Mouse (Mus musculus) liver, embryonic 16.5 days (tissue): Measurements from ENCODE around the gene Pif1. TPM values are rescaled to one million over a fixed set of nuclear protein-coding genes. Genes with fewer than 3 reads are reported as not detected.
A peak's percentile ranks its signal among the peaks of the same experiment; 100 is the strongest.

Source experiments
- ATAC-seq: fragments of 200-750 bp; cut with Nextera tagmentation; 2 replicates; pipeline ENCODE4 v1.8.0; 2017; ENCODE audit warnings: low read depth, mild to moderate bottlenecking, moderate number of reproducible peaks, moderate library complexity
- H3K27ac ChIP-seq: fragments of 300-500 bp; sonication (generic); 2 replicates; pipeline ENCODE4 v1.5.1; 2014; ENCODE audit warnings: mild to moderate bottlenecking, low read length
- H3K27me3 ChIP-seq: fragments of 300-500 bp; sonication (generic); 2 replicates; pipeline ENCODE4 v1.6.1; 2014; ENCODE audit warnings: low read depth, low read length, mixed read lengths; ENCODE audit not compliant: control insufficient read depth, insufficient read depth
- H3K36me3 ChIP-seq: fragments of 300-500 bp; sonication (generic); 2 replicates; pipeline ENCODE4 v1.6.1; 2014; ENCODE audit warnings: mild to moderate bottlenecking; ENCODE audit not compliant: control insufficient read depth, insufficient read depth
- H3K4me1 ChIP-seq: fragments of 300-500 bp; sonication (generic); 2 replicates; pipeline ENCODE4 v1.6.1; 2014; ENCODE audit warnings: low read depth, low read length, mixed read lengths; ENCODE audit not compliant: control insufficient read depth
- H3K4me2 ChIP-seq: fragments of 300-500 bp; sonication (generic); 2 replicates; pipeline ENCODE4 v1.6.1; 2014; ENCODE audit warnings: low read depth, low read length, mixed read lengths
- H3K4me3 ChIP-seq: fragments of 300-500 bp; sonication (generic); 2 replicates; pipeline ENCODE4 v1.5.1; 2014; ENCODE audit warnings: low read depth, mild to moderate bottlenecking, low read length
- H3K9ac ChIP-seq: fragments of 300-500 bp; sonication (generic); 2 replicates; pipeline ENCODE4 v1.6.1; 2014; ENCODE audit warnings: low read depth, low read length
- H3K9me3 ChIP-seq: fragments of 300-500 bp; sonication (generic); replicated peaks from 2 replicates; pipeline ENCODE4 v1.6.1; 2016; ENCODE audit warnings: low read length; ENCODE audit not compliant: control insufficient read depth
- WGBS: fragments of 180-500 bp; shearing (Covaris S2); extraction: QIAGEN DNeasy Blood & Tissue Kit; methylation state at CpG from one replicate; pipeline ENCODE4 v1.1.7; 2014; ENCODE audit not compliant: insufficient replicate concordance; 5-methylcytosine and 5-hydroxymethylcytosine counted together
- polyA plus RNA-seq: library from polyadenylated mRNA; unstranded; fragments of >200 nt; fragmentation: Nextera tagmentation; extraction: Ambion mirVana; gene quantifications from 2 replicates; pipeline ENCODE4 v1.2.1, GENCODE M21; 2015

Pif1 gene
- polyA plus RNA-seq, 1 experiment from 2014 or later, result 9.6 TPM

GRCm38 (mm10) chr9:65621666-65622065, 34.7 kb downstream of the Pif1 start:
- H3K9ac ChIP-seq, result no peak overlapping the region
- H3K9me3 ChIP-seq, result no peaks in the 10 kb centered on the region
- ATAC-seq, result no peak
- H3K36me3 ChIP-seq, result no peaks in the 10 kb centered on the region
- H3K27me3 ChIP-seq, result peaks cover 8% of the 10 kb centered on the region
- no peaks in the 10 kb centered on the region for H3K4me1 ChIP-seq
- H3K4me2 ChIP-seq, result no peak overlapping the region
- no peak overlapping the region for H3K27ac ChIP-seq
- 52% methylated on average over 2 of the region's 2 CpGs for WGBS
- H3K4me3 ChIP-seq, result no peak overlapping the region

- H3K27ac ChIP-seq, result no peak overlapping the region
- no peak for ATAC-seq
- H3K36me3 ChIP-seq, result no peaks in the 10 kb centered on the region
- no peaks in the 10 kb centered on the region for H3K9me3 ChIP-seq
- peaks cover 17% of the 10 kb centered on the region for H3K27me3 ChIP-seq
- no peak overlapping the region for H3K9ac ChIP-seq
- no peak overlapping the region for H3K4me3 ChIP-seq
- 32% methylated on average over 5 of the region's 5 CpGs for WGBS
- no peaks in the 10 kb centered on the region for H3K4me1 ChIP-seq
- no peak overlapping the region for H3K4me2 ChIP-seq
Measured at GRCm38 (mm10) chr9:65622826-65623225, 35.9 kb downstream of the Pif1 start.

GRCm38 (mm10) chr9:65624266-65624665, 37.3 kb downstream of the Pif1 start:
- Histone ChIP-seq H3K4me1 (peaks cover 3% of the 10 kb centered on the region), H3K4me3 (no peak overlapping the region), H3K27ac (no peak overlapping the region), H3K4me2 (no peak overlapping the region), H3K27me3 (peaks cover 29% of the 10 kb centered on the region), H3K36me3 (no peaks in the 10 kb centered on the region), H3K9me3 (no peaks in the 10 kb centered on the region), H3K9ac (no peak overlapping the region)
- ATAC-seq, result no peak
- WGBS, result 40% methylated on average over 2 of the region's 2 CpGs

GRCm38 (mm10) chr9:65629025-65629766, 42.2 kb downstream of the Pif1 start, which contains the start of gene Rbpms2:
Rbpms2 (plus strand) TSS chr9:65629648.
- no peak for ATAC-seq
- Histone ChIP-seq H3K9me3 (no peaks in the 10 kb centered on the region), H3K4me2 (peak within 1 kb of the TSS; percentile 73), H3K27me3 (peaks cover 73% of the 10 kb centered on the region), H3K9ac (peak within 1 kb of the TSS; percentile 31), H3K4me3 (peak within 1 kb of the TSS; percentile 55), H3K4me1 (peaks cover 5% of the 10 kb centered on the region), H3K36me3 (no peaks in the 10 kb centered on the region), H3K27ac (peak within 1 kb of the TSS; percentile 31; the same call in 1 of the 2 replicates)
- 3% methylated on average over 37 of the region's 40 CpGs for WGBS

GRCm38 (mm10) chr9:65629767-65630630, 43.0 kb downstream of the Pif1 start:
- Histone ChIP-seq H3K9me3 (no peaks in the 10 kb centered on the region), H3K4me1 (peaks cover 5% of the 10 kb centered on the region), H3K27me3 (peaks cover 73% of the 10 kb centered on the region), H3K36me3 (no peaks in the 10 kb centered on the region), H3K27ac (peak overlapping the region; percentile 31; the same call in 1 of the 2 replicates), H3K9ac (peak overlapping the region; percentile 31), H3K4me2 (peak overlapping the region; percentile 73), H3K4me3 (peak overlapping the region; percentile 55)
- ATAC-seq, result peak; percentile 87
- under 1% methylated on average over 56 of the region's 83 CpGs for WGBS

GRCm38 (mm10) chr9:65630631-65631353, 43.8 kb downstream of the Pif1 start:
- Histone ChIP-seq H3K9ac (peak overlapping the region; percentile 22), H3K27ac (peak overlapping the region; percentile 31; the same call in 1 of the 2 replicates), H3K9me3 (no peaks in the 10 kb centered on the region), H3K4me1 (peaks cover 5% of the 10 kb centered on the region), H3K27me3 (peaks cover 72% of the 10 kb centered on the region), H3K36me3 (no peaks in the 10 kb centered on the region), H3K4me2 (peak overlapping the region; percentile 73), H3K4me3 (peak overlapping the region; percentile 55)
- WGBS, result under 1% methylated on average over 65 of the region's 78 CpGs
- peak; percentile 79 for ATAC-seq

GRCm38 (mm10) chr9:65631354-65632021, 44.5 kb downstream of the Pif1 start:
- peaks cover 5% of the 10 kb centered on the region for H3K4me1 ChIP-seq
- peak overlapping the region; percentile 55 for H3K4me3 ChIP-seq
- peaks cover 65% of the 10 kb centered on the region for H3K27me3 ChIP-seq
- ATAC-seq, result no peak
- H3K27ac ChIP-seq, result no peak overlapping the region; the same call in 1 of the 2 replicates
- no peaks in the 10 kb centered on the region for H3K36me3 ChIP-seq
- 11% methylated on average over 16 of the region's 16 CpGs for WGBS
- H3K9ac ChIP-seq, result peak overlapping the region; percentile 22; the same call in 1 of the 2 replicates
- H3K4me2 ChIP-seq, result peak overlapping the region; percentile 73
- H3K9me3 ChIP-seq, result no peaks in the 10 kb centered on the region

GRCm38 (mm10) chr9:65635766-65636165, 48.8 kb downstream of the Pif1 start:
- ATAC-seq, result no peak
- H3K27ac ChIP-seq, result no peak overlapping the region
- no peak overlapping the region for H3K4me3 ChIP-seq
- H3K9me3 ChIP-seq, result no peaks in the 10 kb centered on the region
- H3K9ac ChIP-seq, result no peak overlapping the region
- no peaks in the 10 kb centered on the region for H3K36me3 ChIP-seq
- peaks cover 2% of the 10 kb centered on the region; the same call in 1 of the 2 replicates for H3K4me1 ChIP-seq
- WGBS, result 63% methylated on average over 1 of the region's 1 CpGs
- no peak overlapping the region for H3K4me2 ChIP-seq
- H3K27me3 ChIP-seq, result peaks cover 29% of the 10 kb centered on the region
